Mouse (Mus musculus): Measurements from ENCODE around the gene Lepr.
"Not testable (repeated sequence)": the region's sequence is repeated elsewhere in the genome, so short reads cannot be mapped to it uniquely, and the experiment has no call there.

Lepr gene

DNA sequence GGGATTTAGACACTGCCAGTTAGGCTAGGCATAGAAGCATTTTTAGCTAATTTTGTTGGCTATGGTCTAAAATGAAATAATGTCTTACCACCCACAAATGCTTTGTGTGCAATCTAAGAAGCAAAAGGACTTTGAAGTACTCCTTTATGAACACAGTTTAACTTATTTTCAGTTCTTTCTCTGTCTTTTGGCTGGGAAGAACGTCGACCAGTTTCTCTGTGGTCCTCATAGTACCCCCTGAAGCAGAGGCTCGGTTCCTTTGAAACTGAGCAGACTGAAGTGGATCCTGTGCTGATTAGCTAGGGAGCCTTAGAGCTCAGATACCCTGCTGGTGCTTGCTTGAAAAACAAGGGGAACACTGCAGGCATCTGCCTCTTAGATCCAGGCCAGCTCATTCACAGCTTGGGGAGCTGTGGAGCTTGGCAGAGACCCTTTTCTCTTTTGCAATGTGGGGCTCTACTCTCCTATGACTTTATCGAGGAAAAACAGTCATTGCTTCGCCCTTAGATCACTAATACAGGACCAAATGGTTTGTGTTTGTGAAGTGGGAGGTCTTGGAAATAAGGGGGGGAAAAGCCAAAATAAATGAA lies 1.9 kb downstream of the Lepr start:
- DNase-seq (ENCODE audit: low spot score) = no peak

DNA sequence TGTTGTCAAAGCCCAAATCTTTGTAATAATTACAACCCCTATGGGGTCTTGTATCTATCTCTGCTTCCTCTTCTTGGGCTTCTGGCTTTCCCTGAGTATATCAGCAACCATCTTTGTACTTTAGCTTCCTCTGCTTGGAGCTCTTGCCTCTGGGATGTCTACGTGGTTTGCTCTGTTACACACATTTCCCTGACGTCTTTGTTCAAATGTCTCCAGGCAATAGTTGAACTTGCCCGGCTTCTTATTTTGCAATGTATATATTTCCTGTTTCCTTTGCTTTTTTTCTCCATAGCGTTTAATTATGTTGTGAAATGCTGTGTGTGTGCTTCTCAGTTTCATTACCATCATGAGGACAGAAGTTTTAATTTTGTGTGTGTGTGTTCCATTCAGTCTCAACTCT lies 4.5 kb downstream of the Lepr start:
- DNase-seq (ENCODE audit: low spot score) = no peak

DNA sequence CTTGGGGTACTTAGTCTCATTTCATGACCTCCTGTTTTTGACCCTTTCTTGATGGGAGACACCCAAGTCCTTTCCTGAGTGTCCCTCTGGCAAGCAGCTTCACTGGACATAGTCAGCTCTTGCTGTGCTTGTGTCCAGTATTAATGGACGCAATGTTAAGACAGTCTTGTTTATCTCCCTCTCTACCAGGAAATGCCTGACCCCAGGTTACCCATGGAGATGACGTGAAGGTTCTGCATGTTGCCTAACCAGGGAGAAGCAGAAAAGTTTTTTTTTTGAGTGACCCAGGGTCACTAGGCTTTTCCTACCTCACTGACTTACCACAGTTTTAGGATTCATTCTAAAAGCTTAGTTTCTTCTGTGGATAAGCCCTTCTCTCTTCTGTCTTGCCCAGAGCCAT lies 24.8 kb downstream of the Lepr start:
- no peak for DNase-seq (ENCODE audit: low spot score)

DNA sequence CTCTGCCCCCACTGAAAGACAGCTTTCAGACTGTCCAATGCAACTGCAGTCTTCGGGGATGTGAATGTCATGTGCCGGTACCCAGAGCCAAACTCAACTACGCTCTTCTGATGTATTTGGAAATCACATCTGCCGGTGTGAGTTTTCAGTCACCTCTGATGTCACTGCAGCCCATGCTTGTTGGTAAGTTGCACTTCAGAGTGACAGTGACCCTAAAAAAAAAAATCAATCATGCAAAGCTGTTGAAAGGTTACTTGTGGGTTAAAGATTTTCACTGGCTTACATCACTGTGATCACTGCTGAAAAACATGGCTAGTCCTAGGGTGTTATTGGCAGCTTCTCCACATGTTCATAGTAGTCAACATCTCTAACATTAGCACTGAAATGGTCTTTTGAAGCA lies 28.3 kb downstream of the Lepr start:
- no peak for DNase-seq (ENCODE audit: low spot score)

DNA sequence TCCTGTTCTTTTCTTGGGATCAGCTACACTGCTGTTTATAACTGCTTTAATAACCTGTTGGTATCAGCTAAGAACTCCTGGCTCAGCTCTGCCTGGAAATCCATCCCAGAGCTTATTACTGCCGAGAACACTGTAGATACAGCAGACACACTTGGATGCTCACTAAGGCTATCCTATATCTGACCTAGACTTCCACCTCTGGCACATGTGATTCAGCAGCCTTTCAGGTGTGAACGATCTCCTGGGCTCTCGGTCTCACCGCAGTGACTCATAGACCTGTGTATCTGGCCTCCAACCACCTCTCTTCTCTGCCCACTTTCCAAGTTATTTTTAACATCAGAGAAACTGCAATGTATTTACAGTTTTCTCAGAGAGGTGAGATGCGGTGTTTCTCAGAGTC lies 43.3 kb downstream of the Lepr start:
- no peak for DNase-seq (ENCODE audit: low spot score)

DNA sequence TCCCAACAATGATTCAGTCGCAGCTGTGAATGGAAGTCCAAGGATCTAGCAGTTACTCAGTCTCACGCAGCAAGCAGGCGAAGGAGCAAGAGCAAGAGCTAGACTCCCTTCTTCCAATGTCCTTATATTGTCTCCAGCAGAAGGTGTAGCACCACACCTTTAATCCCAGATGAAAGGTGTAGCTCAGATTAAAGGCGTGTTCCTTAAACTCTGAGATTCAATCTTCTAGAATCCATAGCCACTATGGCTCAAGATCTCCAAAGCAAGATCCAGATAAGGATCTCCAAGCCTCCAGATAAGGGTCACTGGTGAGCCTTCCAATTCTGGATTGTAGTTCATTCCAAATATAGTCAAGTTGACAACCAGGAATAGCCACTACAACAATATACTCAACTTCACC lies 126.7 kb downstream of the Lepr start, which contains the start of gene B020004J07Rik:
Gene B020004J07Rik (minus strand): TSS at position 101 of the 400 bp plus-strand sequence.
- DNase-seq (ENCODE audit: low spot score) = not testable (repeated sequence)

DNA sequence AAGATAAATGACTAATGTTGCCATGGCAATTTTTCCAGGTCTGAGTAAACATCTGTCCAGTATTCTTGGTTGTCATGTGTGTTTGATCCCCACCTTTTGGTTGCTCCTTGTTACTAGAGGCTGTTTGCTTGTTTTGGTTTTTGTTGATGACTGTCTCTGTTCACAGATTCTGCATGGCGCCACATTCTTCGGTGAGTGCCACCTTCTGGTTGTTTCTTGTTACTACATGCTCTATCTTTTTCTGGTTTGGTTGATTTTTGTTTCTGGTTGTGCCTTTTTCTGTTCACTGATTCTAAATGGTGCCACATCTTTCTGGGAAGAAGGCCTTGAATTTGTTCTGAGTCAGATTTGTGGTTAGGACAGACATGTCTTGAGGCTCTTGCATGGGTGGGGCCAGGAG lies 133.7 kb downstream of the Lepr start:
- DNase-seq (ENCODE audit: low spot score) = no peak

DNA sequence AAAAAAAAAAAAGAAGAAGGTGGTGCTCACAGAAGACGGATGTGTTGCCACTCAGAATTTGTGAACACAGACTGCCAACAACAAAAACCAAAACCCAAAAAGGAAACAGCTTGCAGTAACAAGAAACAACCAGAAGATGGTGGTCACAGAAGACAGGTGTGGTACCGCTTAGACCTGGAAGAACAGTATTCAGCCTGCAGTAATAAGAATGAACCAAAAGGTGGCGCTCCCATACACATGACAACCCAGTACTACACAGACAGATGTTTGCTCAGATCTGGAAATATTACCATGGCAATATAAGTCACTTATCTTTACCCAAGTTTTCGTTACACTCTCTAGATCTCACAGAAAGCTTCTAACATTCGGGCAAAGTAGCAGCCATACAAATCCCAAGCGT lies 143.7 kb downstream of the Lepr start:
- DNase-seq (ENCODE audit: low spot score) = peak; percentile 9

DNA sequence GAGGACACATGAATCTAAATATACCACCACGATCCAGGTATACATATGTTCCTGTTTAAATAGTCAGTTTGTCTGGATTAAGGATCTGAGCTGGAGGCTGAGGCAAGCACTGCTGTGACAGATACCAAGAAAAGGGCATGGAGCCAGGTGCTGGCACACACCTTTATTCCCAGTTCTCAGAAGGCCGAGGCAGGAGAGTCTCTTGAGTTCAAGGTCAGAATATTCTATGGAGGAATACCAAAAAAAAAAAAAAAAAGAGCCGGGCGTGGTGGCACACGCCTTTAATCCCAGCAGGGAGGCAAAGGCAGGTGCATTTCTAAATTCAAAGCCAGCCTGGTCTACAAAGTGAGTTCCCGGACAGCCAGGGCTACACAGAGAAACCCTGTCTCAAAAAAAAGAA lies 145.1 kb downstream of the Lepr start:
- DNase-seq (ENCODE audit: low spot score) = no peak
